Mouse (Mus musculus): Measurements from ENCODE around the gene Tmem267. TPM values are rescaled to one million over a fixed set of nuclear protein-coding genes. Genes with fewer than 3 reads are reported as not detected.
"Not testable (repeated sequence)": the region's sequence is repeated elsewhere in the genome, so short reads cannot be mapped to it uniquely, and the experiment has no call there.

Tmem267 gene
- total and polyA plus RNA-seq, 2 experiments from 2014 or later: 2.2 to 24.3 TPM

GRCm38 (mm10) chr13:119623634-119624033 is 135.8 kb downstream of the Tmem267 start, which contains the start of gene Ccl28:
Ccl28 (plus strand) TSS chr13:119623819.
- no peaks in the 10 kb centered on the region for H3K4me1 ChIP-seq (ENCODE audit: insufficient read depth, low read length)
- ATAC-seq (no peak), DNase-seq (ENCODE audit: low spot score) (no peak)
- no peak within 1 kb of the TSS for H3K4me3 ChIP-seq (ENCODE audit: low read length)
- no peaks in the 10 kb centered on the region for H3K27me3 ChIP-seq (ENCODE audit: insufficient read depth, low read length)
- H3K9me3 ChIP-seq (ENCODE audit: low read length): no peaks in the 10 kb centered on the region
- no peak for TF ChIP-seq CTCF (IDR thresholded peaks at IDR 0.05; ENCODE audit: low read depth)
- no peaks in the 10 kb centered on the region for H3K36me3 ChIP-seq (ENCODE audit: insufficient read depth, low read length)
- H3K27ac ChIP-seq: no peak within 1 kb of the TSS
- no peak within 1 kb of the TSS for H3K9ac ChIP-seq (replicated peaks; ENCODE audit: low read length)
- 85% methylated on average over 6 of the region's 6 CpGs for WGBS
- no peak within 1 kb of the TSS for H3K4me2 ChIP-seq (ENCODE audit: low read depth, low read length)

GRCm38 (mm10) chr13:119625952-119626351 is 138.1 kb downstream of the Tmem267 start:
- 85% methylated on average over 5 of the region's 5 CpGs for WGBS
- peak; percentile 10 for DNase-seq (ENCODE audit: low spot score)

GRCm38 (mm10) chr13:119631482-119632155 is 143.8 kb downstream of the Tmem267 start:
- ATAC-seq (peak; percentile 97), DNase-seq (ENCODE audit: low spot score) (peak; percentile 96)
- Histone ChIP-seq H3K27ac (peak overlapping the region; percentile 54; the same call in 1 of the 2 replicates), H3K4me3 (ENCODE audit: low read length) (peak overlapping the region; percentile 49), H3K9me3 (ENCODE audit: low read length) (no peaks in the 10 kb centered on the region), H3K4me2 (ENCODE audit: low read depth, low read length) (peak overlapping the region; percentile 66), H3K27me3 (ENCODE audit: insufficient read depth, low read length) (no peaks in the 10 kb centered on the region), H3K4me1 (ENCODE audit: insufficient read depth, low read length) (no peaks in the 10 kb centered on the region), H3K36me3 (ENCODE audit: insufficient read depth, low read length) (no peaks in the 10 kb centered on the region), H3K9ac (replicated peaks; ENCODE audit: low read length) (peak overlapping the region; percentile 45; the same call in 1 of the 2 replicates)
- no peak for TF ChIP-seq CTCF (IDR thresholded peaks at IDR 0.05; ENCODE audit: low read depth)
- 5% methylated on average over 31 of the region's 33 CpGs for WGBS

More at GRCm38 (mm10) chr13:119625952-119626351, 138.1 kb downstream of the Tmem267 start:
- peak; percentile 49 for TF ChIP-seq CTCF (IDR thresholded peaks at IDR 0.05; ENCODE audit: low read depth)
- not testable (repeated sequence) for H3K9me3 ChIP-seq (ENCODE audit: low read length); H3K36me3 ChIP-seq (ENCODE audit: insufficient read depth, low read length); H3K4me3 ChIP-seq (ENCODE audit: low read length); ATAC-seq; H3K9ac ChIP-seq (replicated peaks; ENCODE audit: low read length); H3K27me3 ChIP-seq (ENCODE audit: insufficient read depth, low read length); H3K27ac ChIP-seq; H3K4me1 ChIP-seq (ENCODE audit: insufficient read depth, low read length); H3K4me2 ChIP-seq (ENCODE audit: low read depth, low read length)

- no peak for TF ChIP-seq CTCF (IDR thresholded peaks at IDR 0.05; ENCODE audit: low read depth)
- Histone ChIP-seq H3K4me2 (ENCODE audit: low read depth, low read length) (peak overlapping the region; percentile 66), H3K4me3 (ENCODE audit: low read length) (peak overlapping the region; percentile 49), H3K36me3 (ENCODE audit: insufficient read depth, low read length) (no peaks in the 10 kb centered on the region), H3K27ac (no peak overlapping the region), H3K27me3 (ENCODE audit: insufficient read depth, low read length) (no peaks in the 10 kb centered on the region), H3K9me3 (ENCODE audit: low read length) (no peaks in the 10 kb centered on the region), H3K4me1 (ENCODE audit: insufficient read depth, low read length) (no peaks in the 10 kb centered on the region), H3K9ac (replicated peaks; ENCODE audit: low read length) (peak overlapping the region; percentile 45; the same call in 1 of the 2 replicates)
- ATAC-seq (no peak; the same call in 1 of the 2 replicates), DNase-seq (ENCODE audit: low spot score) (no peak)
- 75% methylated on average over 4 of the region's 4 CpGs for WGBS
Measured at GRCm38 (mm10) chr13:119632156-119632548, 144.3 kb downstream of the Tmem267 start.

GRCm38 (mm10) chr13:119635496-119635895 is 147.7 kb downstream of the Tmem267 start:
- TF ChIP-seq CTCF (IDR thresholded peaks at IDR 0.05; ENCODE audit: low read depth): no peak
- H3K27ac ChIP-seq: no peak overlapping the region
- H3K9me3 ChIP-seq (ENCODE audit: low read length): no peaks in the 10 kb centered on the region
- DNase-seq (ENCODE audit: low spot score) (no peak), ATAC-seq (no peak)
- WGBS: 77% methylated on average over 2 of the region's 2 CpGs
- no peaks in the 10 kb centered on the region for H3K27me3 ChIP-seq (ENCODE audit: insufficient read depth, low read length)
- no peak overlapping the region for H3K4me2 ChIP-seq (ENCODE audit: low read depth, low read length)
- no peak overlapping the region for H3K4me3 ChIP-seq (ENCODE audit: low read length)
- no peaks in the 10 kb centered on the region for H3K4me1 ChIP-seq (ENCODE audit: insufficient read depth, low read length)
- H3K36me3 ChIP-seq (ENCODE audit: insufficient read depth, low read length): no peaks in the 10 kb centered on the region
- no peak overlapping the region for H3K9ac ChIP-seq (replicated peaks; ENCODE audit: low read length)

- Histone ChIP-seq H3K27ac (no peak overlapping the region), H3K4me2 (ENCODE audit: low read depth, low read length) (no peak overlapping the region), H3K4me3 (ENCODE audit: low read length) (no peak overlapping the region), H3K9ac (replicated peaks; ENCODE audit: low read length) (no peak overlapping the region), H3K36me3 (ENCODE audit: insufficient read depth, low read length) (no peaks in the 10 kb centered on the region), H3K27me3 (ENCODE audit: insufficient read depth, low read length) (no peaks in the 10 kb centered on the region), H3K4me1 (ENCODE audit: insufficient read depth, low read length) (no peaks in the 10 kb centered on the region), H3K9me3 (ENCODE audit: low read length) (no peaks in the 10 kb centered on the region)
- no peak for ATAC-seq
- no peak for DNase-seq (ENCODE audit: low spot score)
- 74% methylated on average over 4 of the region's 4 CpGs for WGBS
- TF ChIP-seq CTCF (IDR thresholded peaks at IDR 0.05; ENCODE audit: low read depth): no peak
Measured at GRCm38 (mm10) chr13:119637837-119638236, 150.0 kb downstream of the Tmem267 start.

GRCm38 (mm10) chr13:119638449-119638848 is 150.6 kb downstream of the Tmem267 start:
- no peak overlapping the region for H3K9ac ChIP-seq (replicated peaks; ENCODE audit: low read length)
- 90% methylated on average over 5 of the region's 5 CpGs for WGBS
- ATAC-seq: no peak
- no peak overlapping the region for H3K4me2 ChIP-seq (ENCODE audit: low read depth, low read length)
- TF ChIP-seq CTCF (IDR thresholded peaks at IDR 0.05; ENCODE audit: low read depth): no peak
- H3K27me3 ChIP-seq (ENCODE audit: insufficient read depth, low read length): no peaks in the 10 kb centered on the region
- DNase-seq (ENCODE audit: low spot score): no peak
- no peaks in the 10 kb centered on the region for H3K36me3 ChIP-seq (ENCODE audit: insufficient read depth, low read length)
- no peaks in the 10 kb centered on the region for H3K9me3 ChIP-seq (ENCODE audit: low read length)
- no peak overlapping the region for H3K4me3 ChIP-seq (ENCODE audit: low read length)
- H3K27ac ChIP-seq: no peak overlapping the region
- no peaks in the 10 kb centered on the region for H3K4me1 ChIP-seq (ENCODE audit: insufficient read depth, low read length)
